Mouse (Mus musculus) lung, embryonic 16.5 days (tissue): ENCODE data around the gene Wtap. TPM values are rescaled to one million over a fixed set of nuclear protein-coding genes. Genes with fewer than 3 reads are reported as not detected.
A peak's percentile ranks its signal among the peaks of the same experiment; 100 is the strongest.
"Not testable (repeated sequence)": the region's sequence is repeated elsewhere in the genome, so short reads cannot be mapped to it uniquely, and the experiment has no call there.

Experiments
- ATAC-seq: fragments of 200-750 bp; cut with Nextera tagmentation; 2 replicates; pipeline ENCODE4 v1.8.0; 2017; ENCODE audit warnings: low read depth, mild to moderate bottlenecking, moderate library complexity
- H3K27ac ChIP-seq: fragments of 300-500 bp; sonication (generic); 2 replicates; pipeline ENCODE4 v1.5.1; 2014; ENCODE audit warnings: mild to moderate bottlenecking, control low read depth, low read length
- H3K27me3 ChIP-seq: fragments of 300-500 bp; sonication (generic); 2 replicates; pipeline ENCODE4 v1.6.1; 2014; ENCODE audit warnings: low read depth, low read length, mixed read lengths; ENCODE audit not compliant: control insufficient read depth, insufficient read depth
- H3K36me3 ChIP-seq: fragments of 300-500 bp; sonication (generic); 2 replicates; pipeline ENCODE4 v1.6.1; 2014; ENCODE audit warnings: low read length; ENCODE audit not compliant: control insufficient read depth, insufficient read depth
- H3K4me1 ChIP-seq: fragments of 300-500 bp; sonication (generic); replicated peaks from 2 replicates; pipeline ENCODE4 v1.6.1; 2014; ENCODE audit warnings: low read length, mixed read lengths; ENCODE audit not compliant: control insufficient read depth, insufficient read depth
- H3K4me2 ChIP-seq: fragments of 300-500 bp; sonication (generic); 2 replicates; pipeline ENCODE4 v1.6.1; 2014; ENCODE audit warnings: low read depth, low read length, control low read depth
- H3K4me3 ChIP-seq: fragments of 300-500 bp; sonication (generic); 2 replicates; pipeline ENCODE4 v1.5.1; 2014; ENCODE audit warnings: mild to moderate bottlenecking, low read length, control low read depth
- H3K9ac ChIP-seq: fragments of 300-500 bp; sonication (generic); 2 replicates; pipeline ENCODE4 v1.6.1; 2014; ENCODE audit warnings: low read length, control low read depth
- H3K9me3 ChIP-seq: fragments of 300-500 bp; sonication (generic); 2 replicates; pipeline ENCODE4 v1.6.1; 2016; ENCODE audit warnings: low read length; ENCODE audit not compliant: control insufficient read depth
- WGBS: fragments of 180-500 bp; shearing (Covaris S2); extraction: QIAGEN DNeasy Blood & Tissue Kit; methylation state at CpG from one replicate; pipeline ENCODE4 v1.1.7; 2014; 5-methylcytosine and 5-hydroxymethylcytosine counted together
- polyA plus RNA-seq: library from polyadenylated mRNA; unstranded; fragments of >200 nt; fragmentation: Nextera tagmentation; extraction: Ambion mirVana; gene quantifications from 2 replicates; pipeline ENCODE4 v1.2.1, GENCODE M21; 2015

Gene Wtap
- polyA plus RNA-seq: 126 and 128 TPM in 2 replicates

- H3K4me2 ChIP-seq: peak within 1 kb of the TSS; percentile 81
- no peaks in the 10 kb centered on the region for H3K36me3 ChIP-seq
- 78% methylated on average over 1 of the region's 1 CpGs for WGBS
- peak within 1 kb of the TSS; percentile 100 for H3K27ac ChIP-seq
- peak within 1 kb of the TSS; percentile 100 for H3K4me3 ChIP-seq
- H3K9ac ChIP-seq: peak within 1 kb of the TSS; percentile 100
- H3K9me3 ChIP-seq: no peaks in the 10 kb centered on the region
- ATAC-seq: no peak
- H3K27me3 ChIP-seq: no peaks in the 10 kb centered on the region
- peaks cover 5% of the 10 kb centered on the region; the same call in 1 of the 2 replicates for H3K4me1 ChIP-seq
These were observed at the start of gene Wtap for GRCm38 (mm10) chr17:12994069-12994468. Wtap (minus strand) TSS chr17:12994169.

GRCm38 (mm10) chr17:13036627-13037192, 42.7 kb upstream of the Wtap start:
- not testable (repeated sequence) for H3K27me3 ChIP-seq, H3K36me3 ChIP-seq, H3K27ac ChIP-seq, H3K4me1 ChIP-seq, H3K4me2 ChIP-seq, H3K9ac ChIP-seq, H3K9me3 ChIP-seq, H3K4me3 ChIP-seq, ATAC-seq
- 76% methylated on average over 4 of the region's 12 CpGs for whole genome bisulfite sequencing

- Histone ChIP-seq H3K4me1 (peaks cover 8% of the 10 kb centered on the region), H3K27ac (no peak overlapping the region), H3K27me3 (no peaks in the 10 kb centered on the region), H3K4me3 (no peak overlapping the region), H3K9me3 (no peaks in the 10 kb centered on the region), H3K9ac (no peak overlapping the region), H3K36me3 (peaks cover 25% of the 10 kb centered on the region), H3K4me2 (no peak overlapping the region)
- ATAC-seq: no peak
- WGBS: 85% methylated on average over 3 of the region's 3 CpGs
These were observed 19.3 kb upstream of the Wtap start for GRCm38 (mm10) chr17:13013316-13013715.

GRCm38 (mm10) chr17:13009887-13010286, 15.9 kb upstream of the Wtap start:
- H3K9ac ChIP-seq: no peak overlapping the region
- H3K4me1 ChIP-seq: peaks cover 13% of the 10 kb centered on the region
- ATAC-seq: no peak; the same call in 1 of the 2 replicates
- H3K4me2 ChIP-seq: no peak overlapping the region
- H3K27ac ChIP-seq: no peak overlapping the region
- H3K4me3 ChIP-seq: no peak overlapping the region
- H3K9me3 ChIP-seq: no peaks in the 10 kb centered on the region
- peaks cover 19% of the 10 kb centered on the region for H3K36me3 ChIP-seq
- WGBS: 15% methylated on average over 3 of the region's 3 CpGs
- no peaks in the 10 kb centered on the region for H3K27me3 ChIP-seq

GRCm38 (mm10) chr17:13008528-13008927, 14.6 kb upstream of the Wtap start:
- no peaks in the 10 kb centered on the region for H3K27me3 ChIP-seq
- H3K4me1 ChIP-seq: peaks cover 13% of the 10 kb centered on the region
- 2% methylated on average over 10 of the region's 10 CpGs for WGBS
- H3K27ac ChIP-seq: peak overlapping the region; percentile 85; the same call in 1 of the 2 replicates
- peak overlapping the region; percentile 76 for H3K9ac ChIP-seq
- H3K4me3 ChIP-seq: peak overlapping the region; percentile 69
- no peak for ATAC-seq
- H3K36me3 ChIP-seq: peaks cover 11% of the 10 kb centered on the region
- no peaks in the 10 kb centered on the region for H3K9me3 ChIP-seq
- peak overlapping the region; percentile 76 for H3K4me2 ChIP-seq

- H3K4me2 ChIP-seq: peak overlapping the region; percentile 82
- H3K4me3 ChIP-seq: peak overlapping the region; percentile 69
- H3K4me1 ChIP-seq: peaks cover 13% of the 10 kb centered on the region
- H3K9ac ChIP-seq: peak overlapping the region; percentile 76
- H3K27me3 ChIP-seq: no peaks in the 10 kb centered on the region
- peaks cover 6% of the 10 kb centered on the region; the same call in 1 of the 2 replicates for H3K36me3 ChIP-seq
- under 1% methylated on average over 62 of the region's 76 CpGs for WGBS
- H3K27ac ChIP-seq: peak overlapping the region; percentile 85
- no peaks in the 10 kb centered on the region for H3K9me3 ChIP-seq
- peak; percentile 99 for ATAC-seq
These were observed 13.9 kb upstream of the Wtap start for GRCm38 (mm10) chr17:13007730-13008425.

GRCm38 (mm10) chr17:13006984-13007383, 13.0 kb upstream of the Wtap start:
- H3K4me2 ChIP-seq: peak overlapping the region; percentile 82
- peak overlapping the region; percentile 76; the same call in 1 of the 2 replicates for H3K27ac ChIP-seq
- peaks cover 3% of the 10 kb centered on the region; the same call in 1 of the 2 replicates for H3K36me3 ChIP-seq
- 54% methylated on average over 5 of the region's 5 CpGs for WGBS
- H3K4me1 ChIP-seq: peaks cover 13% of the 10 kb centered on the region
- peak overlapping the region; percentile 70 for H3K9ac ChIP-seq
- ATAC-seq: no peak
- no peaks in the 10 kb centered on the region for H3K9me3 ChIP-seq
- peak overlapping the region; percentile 69 for H3K4me3 ChIP-seq
- no peaks in the 10 kb centered on the region for H3K27me3 ChIP-seq

GRCm38 (mm10) chr17:13006546-13006945, 12.6 kb upstream of the Wtap start, which contains the start of gene Sod2:
Sod2 (plus strand) TSS chr17:13006846.
- H3K9me3 ChIP-seq, ATAC-seq, H3K27me3 ChIP-seq, H3K36me3 ChIP-seq: not testable (repeated sequence)
- Histone ChIP-seq H3K4me1 (peaks cover 13% of the 10 kb centered on the region), H3K9ac (peak within 1 kb of the TSS; percentile 70), H3K27ac (peak within 1 kb of the TSS; percentile 76), H3K4me2 (peak within 1 kb of the TSS; percentile 82), H3K4me3 (peak within 1 kb of the TSS; percentile 69)
- 94% methylated on average over 2 of the region's 2 CpGs for WGBS

- H3K27me3 ChIP-seq, H3K9me3 ChIP-seq, ATAC-seq, H3K9ac ChIP-seq, H3K4me2 ChIP-seq, H3K4me3 ChIP-seq, H3K36me3 ChIP-seq, H3K27ac ChIP-seq: not testable (repeated sequence)
- 56% methylated on average over 2 of the region's 2 CpGs for WGBS
- H3K4me1 ChIP-seq: peaks cover 13% of the 10 kb centered on the region
These were observed 10.5 kb upstream of the Wtap start for GRCm38 (mm10) chr17:13004436-13004835.
